Mouse (Mus musculus): ENCODE measurements around the gene Gm7029.

Gm7029 gene

DNA sequence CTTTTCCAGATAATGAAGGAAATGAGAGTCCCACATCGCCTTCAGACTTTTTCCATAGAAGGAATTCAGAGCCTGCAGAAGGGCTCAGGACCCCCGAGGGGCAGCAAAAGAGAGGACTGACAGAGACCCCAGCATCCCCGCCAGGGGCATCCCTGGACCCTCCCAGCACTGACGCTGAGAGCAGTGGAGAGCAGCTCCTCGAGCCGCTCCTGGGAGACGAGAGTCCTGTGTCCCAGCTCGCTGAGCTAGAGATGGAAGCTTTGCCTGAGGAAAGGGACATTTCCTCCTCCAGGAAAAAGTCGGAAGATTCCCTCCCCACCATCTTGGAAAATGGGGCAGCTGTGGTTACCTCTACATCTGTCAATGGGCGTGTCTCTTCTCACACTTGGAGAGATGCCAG, 39.6 kb downstream of the Gm7029 start:
- DNase-seq (ENCODE audit: inconsistent ontology term), result no peak

DNA sequence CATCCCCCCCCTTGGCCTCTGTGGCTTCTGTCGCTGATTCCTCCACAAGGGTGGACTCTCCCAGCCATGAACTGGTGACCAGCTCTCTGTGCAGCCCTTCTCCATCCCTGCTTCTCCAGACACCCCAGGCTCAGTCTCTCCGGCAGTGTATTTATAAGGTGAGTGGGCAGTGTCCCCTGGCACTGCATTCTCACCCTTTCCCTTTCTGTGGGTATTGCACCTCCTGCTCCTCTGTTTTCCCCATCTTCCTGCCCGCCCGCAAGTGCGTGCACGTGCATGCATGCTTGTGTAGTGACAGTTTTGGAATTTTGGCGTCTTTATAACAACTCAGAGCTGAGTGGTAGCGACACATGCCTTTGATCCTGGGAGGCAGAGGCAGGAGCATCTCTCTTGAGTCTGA, 40.3 kb downstream of the Gm7029 start:
- no peak for DNase-seq (ENCODE audit: inconsistent ontology term)

DNA sequence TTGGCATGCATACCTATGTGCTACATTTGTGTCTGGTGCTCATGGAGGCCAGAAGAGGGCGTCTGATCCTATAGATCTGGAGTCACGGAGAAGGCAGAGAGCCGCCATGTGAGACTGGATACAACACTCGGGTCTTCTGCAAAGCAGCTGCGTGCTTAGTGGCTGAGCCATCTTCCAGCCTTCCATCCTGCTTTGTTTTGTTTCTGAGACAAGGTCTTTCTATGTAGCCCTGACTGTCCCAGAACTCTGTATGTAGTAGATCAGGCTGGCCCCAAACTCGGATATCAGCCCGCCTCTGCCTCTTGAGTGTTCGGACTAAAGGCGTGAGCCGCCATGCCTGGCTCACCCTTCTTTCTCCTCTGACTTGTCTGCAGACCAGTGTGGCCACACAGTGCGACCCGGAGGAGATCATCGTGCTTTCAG, 41.3 kb downstream of the Gm7029 start:
- no peak for DNase-seq (ENCODE audit: inconsistent ontology term)

DNA sequence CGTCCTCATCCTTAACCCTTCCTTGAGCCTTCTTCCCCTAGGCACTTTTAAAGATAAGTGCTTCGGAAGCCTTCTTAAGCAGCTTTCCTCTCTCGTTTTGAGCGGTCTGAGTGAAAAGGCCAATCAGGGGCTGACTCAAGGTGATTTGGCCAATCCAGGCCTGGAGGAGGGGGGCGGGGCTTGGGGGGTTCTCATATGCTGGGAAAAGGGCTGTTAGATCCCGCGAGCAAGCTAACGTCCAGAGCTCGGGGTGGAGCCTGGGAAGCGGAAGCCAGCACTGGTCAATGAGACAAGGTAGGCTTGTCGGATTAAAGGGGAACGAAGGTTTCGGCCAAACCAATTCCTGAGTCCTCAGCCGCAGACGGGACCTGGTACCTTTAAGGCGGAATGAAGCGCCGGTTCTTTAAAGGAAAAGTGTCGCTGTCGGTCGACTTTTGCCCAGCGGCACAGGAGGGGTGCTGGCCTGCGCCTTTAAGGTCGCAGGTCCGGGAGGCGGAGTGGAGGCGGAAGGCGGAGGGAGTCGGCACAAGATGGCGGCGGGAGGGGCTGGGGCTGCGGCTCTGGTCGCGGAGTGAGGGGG, 42.1 kb downstream of the Gm7029 start, which contains the start of the genes Tapbp and Zbtb22:
TSS of gene Tapbp (plus strand) at position 229 of the 580 bp plus-strand sequence.
TSS of gene Zbtb22 (plus strand) at position 234 of the 580 bp plus-strand sequence.
- peak; percentile 100 for DNase-seq (ENCODE audit: inconsistent ontology term)

DNA sequence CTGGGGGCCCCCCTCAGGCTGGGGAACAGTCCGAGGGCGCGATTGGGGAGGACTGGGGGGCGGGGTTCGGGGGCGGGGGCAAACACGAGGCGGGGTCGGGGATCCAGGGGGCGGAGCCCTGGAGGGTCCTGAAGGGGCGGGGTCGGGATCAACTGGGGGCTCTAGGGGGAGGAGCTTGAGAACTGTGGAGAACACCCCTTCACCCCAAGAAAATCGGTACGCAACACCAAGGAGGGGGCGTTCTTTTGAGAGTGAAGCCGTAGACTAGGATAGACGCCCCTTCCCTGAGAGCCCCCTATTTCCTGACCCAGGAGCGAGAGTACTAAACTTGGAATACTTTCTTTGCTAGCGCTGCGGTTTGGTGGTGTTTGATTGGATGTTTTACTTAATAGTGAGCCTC, 42.7 kb downstream of the Gm7029 start:
- no peak for DNase-seq (ENCODE audit: inconsistent ontology term)

DNA sequence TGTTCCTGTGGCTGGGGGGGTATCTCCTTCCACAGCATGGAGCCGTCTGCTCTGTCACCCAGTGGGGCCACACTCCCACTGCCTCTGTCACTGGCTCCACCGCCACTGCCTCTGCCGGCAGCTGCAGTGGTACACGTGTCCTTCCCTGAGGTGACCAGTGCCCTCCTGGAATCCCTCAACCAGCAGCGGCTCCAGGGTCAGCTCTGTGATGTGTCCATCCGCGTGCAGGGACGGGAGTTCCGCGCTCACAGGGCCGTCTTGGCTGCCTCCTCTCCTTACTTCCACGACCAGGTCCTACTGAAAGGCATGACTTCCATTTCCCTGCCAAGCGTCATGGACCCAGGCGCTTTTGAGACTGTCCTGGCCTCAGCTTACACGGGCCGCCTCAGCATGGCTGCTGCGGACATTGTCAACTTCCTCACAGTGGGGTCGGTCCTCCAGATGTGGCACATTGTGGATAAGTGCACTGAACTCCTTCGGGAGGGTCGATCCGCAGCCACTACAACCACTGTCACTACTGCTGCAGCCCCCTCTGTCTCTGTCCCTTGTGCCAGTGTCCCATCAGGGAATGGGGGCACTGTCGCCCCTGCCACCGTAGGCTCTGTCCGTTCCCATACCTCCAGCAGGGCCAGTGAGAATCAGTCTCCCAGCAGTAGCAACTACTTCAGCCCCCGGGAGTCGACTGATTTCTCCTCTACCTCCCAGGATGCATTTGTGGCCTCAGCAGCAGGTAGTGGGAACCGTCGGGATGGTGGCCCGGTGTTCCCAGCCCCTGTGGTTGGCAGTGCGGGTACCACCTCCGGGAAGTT, 43.4 kb downstream of the Gm7029 start:
- DNase-seq (ENCODE audit: inconsistent ontology term), result no peak

DNA sequence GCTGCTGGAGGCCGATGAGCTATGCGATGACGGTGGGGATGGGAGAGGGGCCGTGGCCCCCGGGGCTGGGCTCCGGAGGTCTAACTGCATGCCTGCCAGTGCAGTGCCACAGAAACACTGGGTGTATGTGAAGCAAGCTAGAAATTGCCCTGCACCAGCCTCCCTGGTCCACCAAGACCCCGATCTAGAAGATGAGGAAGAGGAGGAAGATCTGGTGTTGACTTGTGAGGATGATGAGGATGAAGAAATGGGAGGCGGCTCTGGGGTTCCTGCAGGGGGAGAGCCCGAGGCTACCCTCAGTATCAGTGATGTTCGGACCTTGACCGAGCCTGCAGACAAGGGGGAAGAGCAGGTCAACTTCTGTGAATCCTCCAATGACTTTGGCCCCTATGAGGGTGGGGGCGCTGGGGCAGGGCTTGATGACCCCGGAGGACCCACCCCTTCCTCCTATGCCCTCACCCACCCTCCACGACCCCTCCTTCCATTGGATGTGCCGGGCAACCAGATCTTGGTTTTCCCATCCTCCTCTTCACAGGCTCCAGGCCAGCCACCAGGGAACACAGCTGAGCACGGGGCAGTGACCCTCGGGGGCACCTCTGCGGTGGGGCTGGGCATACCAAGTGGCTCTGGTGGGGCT, 44.1 kb downstream of the Gm7029 start:
- DNase-seq (ENCODE audit: inconsistent ontology term), result no peak

DNA sequence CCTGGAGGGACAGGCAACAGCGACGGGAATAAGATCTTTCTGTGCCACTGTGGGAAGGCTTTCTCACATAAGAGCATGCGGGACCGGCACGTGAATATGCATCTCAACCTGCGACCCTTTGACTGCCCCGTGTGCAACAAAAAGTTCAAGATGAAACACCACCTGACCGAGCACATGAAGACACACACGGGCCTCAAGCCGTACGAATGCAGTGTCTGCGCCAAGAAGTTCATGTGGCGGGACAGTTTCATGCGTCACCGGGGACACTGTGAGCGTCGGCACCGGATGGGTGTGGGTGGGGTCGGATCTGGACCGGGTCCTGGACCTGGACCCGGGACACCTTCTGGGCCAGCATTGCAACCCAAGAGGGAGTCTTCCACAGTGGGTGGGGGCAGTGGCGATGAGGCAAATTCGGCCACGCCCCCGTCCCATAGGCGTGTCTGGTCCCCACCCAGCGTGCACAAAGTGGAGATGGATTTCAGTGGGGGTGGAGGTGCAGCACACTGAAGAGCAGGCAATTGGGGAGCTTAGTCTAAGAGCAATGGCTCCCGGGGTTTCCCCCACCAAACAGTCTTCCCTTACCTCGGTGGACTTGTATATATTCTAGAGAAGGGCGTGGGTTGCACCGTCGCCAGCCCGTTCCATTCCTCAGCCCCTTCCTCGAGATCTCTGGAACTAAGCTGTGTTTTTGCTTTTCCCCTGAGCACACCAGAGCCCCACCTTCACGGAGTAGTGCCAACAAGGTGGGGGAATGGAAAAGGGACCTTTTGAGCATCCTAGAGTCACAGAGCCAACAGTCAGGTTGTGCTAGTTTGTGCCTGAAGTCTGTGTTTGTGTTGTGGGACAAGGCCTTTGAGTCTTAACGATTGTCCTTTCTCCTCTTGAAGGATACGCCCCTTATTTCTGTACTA, 44.9 kb downstream of the Gm7029 start:
- DNase-seq (ENCODE audit: inconsistent ontology term), result no peak

DNA sequence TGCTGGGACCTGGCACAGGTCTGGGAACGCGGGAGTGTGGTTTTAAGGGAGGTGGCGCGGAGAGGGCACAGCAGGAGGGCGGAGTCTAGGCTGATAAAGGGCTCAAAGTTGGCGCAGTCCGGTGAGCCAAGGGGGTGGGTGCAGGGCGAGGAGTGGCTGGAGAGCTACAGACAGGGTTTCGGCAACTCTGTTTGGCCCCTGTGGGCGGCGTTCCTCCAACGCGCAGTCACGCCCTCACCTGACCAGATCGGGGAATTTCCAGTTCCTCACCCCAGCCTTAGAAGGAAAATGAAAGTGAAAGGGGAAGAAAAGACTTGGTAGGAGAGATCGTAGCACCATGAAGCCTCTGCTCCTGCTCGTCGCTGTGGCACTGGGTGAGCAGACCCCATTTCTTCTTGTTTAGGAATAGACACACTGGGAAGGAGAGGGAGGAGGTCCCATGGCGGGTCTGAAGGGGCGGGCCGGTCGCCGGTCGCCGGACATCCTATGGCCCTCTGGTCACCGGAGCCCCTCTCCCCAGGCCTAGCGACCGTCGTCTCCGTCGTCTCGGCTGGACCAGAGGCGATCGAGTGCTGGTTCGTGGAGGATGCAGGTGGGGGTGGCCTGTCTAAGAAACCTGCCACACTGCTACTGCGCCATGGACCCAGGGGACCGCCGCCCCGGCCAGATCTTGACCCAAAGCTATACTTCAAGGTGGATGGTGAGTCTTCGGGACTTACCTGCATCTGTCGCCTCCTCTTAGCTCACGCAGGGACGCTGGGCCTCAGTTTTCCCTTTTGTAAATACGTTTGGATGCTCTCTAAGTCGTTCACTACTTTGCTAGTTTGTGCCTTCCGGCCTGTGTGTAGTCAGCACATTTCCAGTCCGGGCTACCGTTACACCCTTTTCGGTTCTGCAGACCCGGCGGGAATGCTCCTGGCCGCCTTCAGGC, 46.0 kb downstream of the Gm7029 start:
- DNase-seq (ENCODE audit: inconsistent ontology term), result peak; percentile 87

DNA sequence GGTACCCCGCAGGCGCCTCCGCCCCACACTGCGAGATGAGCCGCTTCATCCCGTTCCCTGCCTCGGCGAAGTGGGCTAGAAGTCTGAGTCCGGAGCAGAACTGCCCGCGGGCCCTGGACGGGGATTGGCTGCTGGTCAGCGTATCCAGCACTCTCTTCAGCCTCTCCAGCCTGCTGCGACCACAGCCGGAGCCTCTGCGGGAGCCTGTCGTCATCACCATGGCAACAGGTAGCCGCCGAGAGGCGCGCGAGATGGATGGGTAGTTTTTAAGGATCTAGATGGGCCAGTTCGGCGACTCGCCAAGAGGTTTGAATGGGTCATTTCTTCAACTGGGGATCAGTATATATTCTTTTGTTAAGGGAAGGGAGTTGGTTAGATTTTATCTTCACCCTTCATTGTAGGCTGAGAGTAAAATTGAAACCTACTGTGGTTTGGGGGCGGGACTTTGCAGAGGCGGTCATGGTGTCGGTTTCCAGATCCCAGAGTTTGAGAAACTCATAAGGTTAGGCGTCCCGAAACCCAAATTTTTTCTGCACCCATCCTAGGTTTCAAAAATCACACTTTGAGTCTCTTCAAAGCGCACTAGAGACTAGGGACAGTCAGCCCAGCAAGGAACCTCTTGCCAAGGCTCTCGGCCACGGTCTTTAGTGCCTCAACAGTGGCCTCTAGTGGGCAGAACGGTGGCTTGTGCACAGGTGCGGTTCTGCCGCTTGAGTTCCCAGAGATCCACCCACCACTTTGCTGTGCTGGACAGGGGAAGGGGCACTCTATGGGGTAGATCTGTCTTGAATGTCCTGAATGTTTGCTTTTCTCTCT, 46.9 kb downstream of the Gm7029 start:
- peak; percentile 92 for DNase-seq (ENCODE audit: inconsistent ontology term)

DNA sequence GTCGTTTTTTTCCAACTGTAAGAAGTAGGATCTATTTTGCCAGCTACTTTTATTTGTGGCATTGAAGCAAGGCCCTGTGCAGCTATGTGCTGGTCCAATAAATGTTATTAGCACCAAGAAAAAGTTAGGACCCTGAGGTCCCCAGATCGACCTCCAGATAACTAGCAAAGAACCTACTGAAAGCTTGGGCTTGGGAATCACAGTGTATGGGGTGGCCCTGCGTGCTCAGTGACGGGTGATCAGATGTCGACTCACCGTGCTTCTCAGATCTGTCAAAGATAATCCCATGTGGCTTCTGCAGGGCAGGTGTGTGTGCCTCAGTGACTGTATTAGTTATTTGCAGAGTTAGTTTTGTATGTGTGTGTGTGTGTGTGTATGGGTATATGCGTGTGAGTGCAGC, 47.7 kb downstream of the Gm7029 start:
- no peak for DNase-seq (ENCODE audit: inconsistent ontology term)
